Mouse (Mus musculus) MEL (cell line): ENCODE data around the gene Camta2. TPM values are rescaled to one million over a fixed set of nuclear protein-coding genes. Genes with fewer than 3 reads are reported as not detected.

Experiments used
- DNase-seq: peaks from one replicate; pipeline ENCODE4 v3.0.0; 2011; ENCODE audit warnings: low read depth, low spot score
- H3K27ac ChIP-seq: 2 replicates; pipeline ENCODE4 v1.5.1; 2012; ENCODE audit warnings: low read depth, mild to moderate bottlenecking, control low read depth, low read length, moderate library complexity; ENCODE audit not compliant: control insufficient read depth
- H3K27me3 ChIP-seq, 2 experiments: fragments of 150-350 bp in 1 of 2; sonication (generic) in 1 of 2; 2 replicates each; pipeline ENCODE4 v1.6.1; 2012; ENCODE audit warnings: low read length in 2 of 2, mild to moderate bottlenecking in 2 of 2, improper control_type of control experiment in 1 of 2, moderate library complexity in 1 of 2; ENCODE audit not compliant: insufficient read depth in 2 of 2, control insufficient read depth in 1 of 2
- H3K36me3 ChIP-seq, 2 experiments: 2 replicates each; pipeline ENCODE4 v1.6.1; 2012 to 2014; ENCODE audit warnings: low read length in 2 of 2, improper control_type of control experiment in 1 of 2, inconsistent platforms in 1 of 2, mild to moderate bottlenecking in 1 of 2; ENCODE audit not compliant: insufficient read depth in 2 of 2, control insufficient read depth in 1 of 2
- H3K4me1 ChIP-seq, 2 experiments: fragments of 150-350 bp in 1 of 2; sonication (generic) in 1 of 2; 2 replicates each; pipeline ENCODE4 v1.6.1; 2012; ENCODE audit warnings: low read length in 2 of 2, improper control_type of control experiment in 1 of 2, mild to moderate bottlenecking in 1 of 2; ENCODE audit not compliant: insufficient read depth in 2 of 2, control insufficient read depth in 1 of 2
- H3K4me3 ChIP-seq, 2 experiments: fragments of 150-350 bp in 1 of 2; sonication (generic) in 1 of 2; 2 replicates each; pipeline ENCODE4 v1.5.1; 2012; ENCODE audit warnings: low read depth in 2 of 2, low read length in 2 of 2, mild to moderate bottlenecking in 2 of 2, moderate library complexity in 2 of 2, control low read depth in 1 of 2, improper control_type of control experiment in 1 of 2; ENCODE audit not compliant: control insufficient read depth in 1 of 2, insufficient read depth in 1 of 2
- H3K79me2 ChIP-seq: 2 replicates; pipeline ENCODE4 v1.6.1; 2012; ENCODE audit warnings: mild to moderate bottlenecking, low read length, moderate library complexity; ENCODE audit not compliant: control insufficient read depth, poor library complexity, insufficient read depth
- H3K9ac ChIP-seq: 2 replicates; pipeline ENCODE4 v1.6.1; 2012; ENCODE audit warnings: low read depth, mild to moderate bottlenecking, control low read depth, low read length, moderate library complexity; ENCODE audit not compliant: control insufficient read depth, poor library complexity, severe bottlenecking
- H3K9me3 ChIP-seq: fragments of 150-350 bp; sonication (generic); replicated peaks from 2 replicates; pipeline ENCODE4 v1.6.1; 2012; ENCODE audit warnings: mild to moderate bottlenecking, low read length, improper control_type of control experiment, moderate library complexity; ENCODE audit not compliant: insufficient read depth
- BHLHE40 ChIP-seq: IDR thresholded peaks from 2 replicates; pipeline ENCODE4 v1.6.1; 2012; ENCODE audit warnings: low read depth, mild to moderate bottlenecking, inconsistent platforms, low read length, improper control_type of control experiment, borderline replicate concordance
- CHD2 ChIP-seq: IDR thresholded peaks from 2 replicates; pipeline ENCODE4 v1.6.1; 2011; ENCODE audit warnings: low read length, improper control_type of control experiment
- E2F4 ChIP-seq: IDR thresholded peaks from 2 replicates; pipeline ENCODE4 v1.6.1; 2011; ENCODE audit warnings: low read depth, low read length, improper control_type of control experiment, borderline replicate concordance
- ELF1 ChIP-seq: IDR thresholded peaks from 2 replicates; pipeline ENCODE4 v1.6.1; 2014; ENCODE audit warnings: low read depth, mild to moderate bottlenecking, inconsistent platforms, low read length, improper control_type of control experiment, moderate library complexity
- JUND ChIP-seq: IDR thresholded peaks from 2 replicates; pipeline ENCODE4 v1.6.1; 2011; ENCODE audit warnings: low read depth, mild to moderate bottlenecking, improper control_type of control experiment, low read length
- KAT2A ChIP-seq: conservative IDR thresholded peaks from 2 replicates; pipeline ENCODE4 v1.6.1; 2012; ENCODE audit warnings: low read depth, low read length, improper control_type of control experiment, inconsistent platforms
- MAFK ChIP-seq: IDR thresholded peaks from 2 replicates; pipeline ENCODE4 v1.6.1; 2011; ENCODE audit warnings: low read depth, mild to moderate bottlenecking, low read length, improper control_type of control experiment, borderline replicate concordance
- MAX ChIP-seq: IDR thresholded peaks from 2 replicates; pipeline ENCODE4 v1.6.1; 2011; ENCODE audit warnings: low read length, improper control_type of control experiment
- MXI1 ChIP-seq: IDR thresholded peaks from 2 replicates; pipeline ENCODE4 v1.6.1; 2011; ENCODE audit warnings: mild to moderate bottlenecking, low read depth, low read length, improper control_type of control experiment
- MYB ChIP-seq: IDR thresholded peaks from 2 replicates; pipeline ENCODE4 v1.6.1; 2011; ENCODE audit warnings: mild to moderate bottlenecking, low read depth, low read length, improper control_type of control experiment
- MYC ChIP-seq: IDR thresholded peaks from 2 replicates; pipeline ENCODE4 v1.6.1; 2011; ENCODE audit warnings: low read depth, mild to moderate bottlenecking, low read length, improper control_type of control experiment, moderate library complexity
- NELFE ChIP-seq: IDR thresholded peaks from 2 replicates; pipeline ENCODE4 v1.6.1; 2011; ENCODE audit warnings: low read depth, low read length, improper control_type of control experiment
- NRF1 ChIP-seq: IDR thresholded peaks from 2 replicates; pipeline ENCODE4 v1.6.1; 2014; ENCODE audit warnings: low read depth, mild to moderate bottlenecking, inconsistent platforms, low read length, improper control_type of control experiment, moderate library complexity; ENCODE audit not compliant: poor library complexity, insufficient read depth, severe bottlenecking
- POLR2AphosphoS5 ChIP-seq: IDR thresholded peaks from 2 replicates; pipeline ENCODE4 v1.6.1; 2012; ENCODE audit warnings: low read depth, borderline replicate concordance, mild to moderate bottlenecking, inconsistent platforms, low read length, moderate library complexity, mixed read lengths
- SIN3A ChIP-seq: IDR thresholded peaks from 2 replicates; pipeline ENCODE4 v1.6.1; 2012; ENCODE audit warnings: low read length, improper control_type of control experiment, inconsistent platforms
- SMC3 ChIP-seq: IDR thresholded peaks from 2 replicates; pipeline ENCODE4 v1.6.1; 2011; ENCODE audit warnings: low read depth, low read length, improper control_type of control experiment
- TBP ChIP-seq: IDR thresholded peaks from 2 replicates; pipeline ENCODE4 v1.8.0; 2011; ENCODE audit warnings: low read depth, low read length, improper control_type of control experiment
- UBTF ChIP-seq: IDR thresholded peaks from 2 replicates; pipeline ENCODE4 v1.6.1; 2012; ENCODE audit warnings: low read depth, mild to moderate bottlenecking, inconsistent platforms, low read length, improper control_type of control experiment, moderate library complexity, borderline replicate concordance; ENCODE audit not compliant: insufficient read depth
- ZKSCAN1 ChIP-seq: IDR thresholded peaks from 2 replicates; pipeline ENCODE4 v1.6.1; 2012; ENCODE audit warnings: low read depth, mild to moderate bottlenecking, inconsistent platforms, low read length, improper control_type of control experiment, moderate library complexity
- ZNF384 ChIP-seq: IDR thresholded peaks from 2 replicates; pipeline ENCODE4 v1.6.1; 2012; ENCODE audit warnings: low read depth, mild to moderate bottlenecking, inconsistent platforms, low read length, improper control_type of control experiment
- polyA plus RNA-seq, 2 experiments: library from polyadenylated mRNA; stranded (reverse) in 1 of 2; unstranded in 1 of 2; fragments of >175 nt in 1 of 2; fragments of >200 nt in 1 of 2; gene quantifications; 2 replicates each; pipeline versions ENCODE4 v1.2.1 to v1.2.4; 2012; ENCODE audit warnings: low replicate concordance in 2 of 2, low read depth in 1 of 2; ENCODE audit not compliant: insufficient read length in 2 of 2, insufficient read depth in 1 of 2, missing spikeins in 1 of 2
- total RNA-seq: library from RNA; depleted of rRNA; stranded (reverse); fragments of 300-350 nt; gene quantifications from 2 replicates; pipeline ENCODE4 v1.2.3, GENCODE M21; 2012

Camta2 gene
- total and polyA plus RNA-seq, 3 experiments, result 1.9 to 15.0 TPM; not detected in 1

GRCm38 (mm10) chr11:70657991-70658390 lies 29.9 kb downstream of the Camta2 start:
- TF ChIP-seq BHLHE40 (no peak), POLR2AphosphoS5 (no peak), KAT2A (no peak), TBP (no peak), SIN3A (no peak), MYB (no peak), MAX (no peak), E2F4 (no peak), ZNF384 (no peak), NELFE (no peak), MXI1 (no peak), UBTF (no peak), SMC3 (no peak), MYC (no peak), JUND (no peak), ELF1 (no peak), MAFK (no peak), NRF1 (no peak), CHD2 (no peak)
- Histone ChIP-seq H3K27me3 (no peaks in the 10 kb centered on the region), H3K9me3 (no peaks in the 10 kb centered on the region), H3K27ac (no peak overlapping the region), H3K4me3 (no peak overlapping the region), H3K4me1 (peaks cover 2 to 14% of the 10 kb centered on the region in 2 experiments), H3K36me3 (peaks cover 3 to 8% of the 10 kb centered on the region in 2 experiments), H3K9ac (no peak overlapping the region), H3K79me2 (peaks cover 31% of the 10 kb centered on the region)
- DNase-seq, result no peak

- Histone ChIP-seq H3K27ac (peak overlapping the region; percentile 99), H3K36me3 (peaks cover 3 to 13% of the 10 kb centered on the region in 2 experiments), H3K79me2 (peaks cover 35% of the 10 kb centered on the region), H3K9ac (peak overlapping the region; percentile 88; the same call in 1 of the 2 replicates), H3K27me3 (no peaks in the 10 kb centered on the region), H3K4me1 (peaks cover 2 to 18% of the 10 kb centered on the region in 2 experiments), H3K9me3 (no peaks in the 10 kb centered on the region), H3K4me3 (no peak overlapping the region)
- DNase-seq, result no peak
- TF ChIP-seq MAFK (no peak), NELFE (0 out of 2 replicates have a peak, but pooled peaks have one; percentile 5), MYB (no peak), ZKSCAN1 (no peak)
Measured at GRCm38 (mm10) chr11:70657573-70657972, 30.3 kb downstream of the Camta2 start.
